Mouse (Mus musculus): Measurements from ENCODE around the gene Snx12.

The Snx12 gene
- long read RNA-seq, experiment 1, transcript Snx12-204 (6 exons, 1,114 nt): major isoform, 10 of 23 reads
- long read RNA-seq, experiment 1, partial matches to known transcripts: 1 of 23 reads
- long read RNA-seq, experiment 1, other reads (novel, unspliced or antisense): 8 of 23 reads
- long read RNA-seq, experiment 2, transcript Snx12-204 (6 exons, 1,114 nt): major isoform, 11 of 21 reads
- long read RNA-seq, experiment 2, partial matches to known transcripts: 2 of 21 reads
- long read RNA-seq, experiment 2, other reads (novel, unspliced or antisense): 4 of 21 reads

DNA sequence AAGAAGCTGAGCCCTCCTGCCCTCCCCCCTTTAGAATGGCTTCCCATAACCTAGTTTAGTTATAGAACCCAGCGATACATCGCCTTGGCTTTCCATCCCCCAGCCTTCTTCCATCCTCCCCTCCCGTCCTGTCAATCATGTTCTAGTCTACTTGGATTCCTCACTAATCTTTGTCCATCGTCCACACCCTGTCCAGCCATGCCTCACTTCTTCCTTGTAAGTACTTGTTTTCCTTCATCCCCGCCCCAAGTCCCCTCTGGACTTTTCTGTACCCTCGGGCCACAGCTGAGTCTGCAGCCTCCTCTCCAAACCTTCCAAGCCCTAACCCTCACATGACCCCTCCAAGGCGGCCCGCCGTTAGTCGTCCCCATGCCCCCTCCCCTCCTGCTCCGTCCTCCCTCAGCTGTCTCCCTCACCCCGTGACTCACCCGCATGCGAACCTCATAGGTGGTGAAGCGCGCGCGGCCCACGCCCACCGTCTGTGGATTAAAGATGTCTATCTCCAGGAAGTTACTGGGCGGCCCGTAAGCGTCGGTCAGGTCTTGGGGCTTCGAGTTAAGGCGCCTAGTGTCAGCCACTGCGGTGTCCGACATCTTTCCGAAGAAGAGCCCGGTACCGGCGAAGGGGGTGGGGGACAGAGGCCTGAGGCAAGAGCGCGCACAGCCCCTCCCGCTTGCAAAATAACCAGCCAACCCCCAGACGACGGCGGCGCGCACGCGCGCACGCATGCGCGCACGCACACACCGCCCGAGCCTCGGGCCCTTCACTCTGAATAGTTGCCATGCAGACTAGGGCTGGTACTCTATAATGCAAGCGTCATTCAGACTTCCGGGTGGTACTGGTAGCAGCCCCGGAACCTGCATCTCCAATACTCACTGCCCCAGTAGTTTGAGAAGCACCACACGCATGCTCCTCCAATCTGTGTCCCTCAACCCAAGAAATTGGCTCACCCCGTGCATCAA lies at the start of gene Snx12:
Snx12 (minus strand) TSS at position 730 of the 962 bp plus-strand sequence.
- intact Hi-C loops (cut with DNase I): no loop called here

DNA sequence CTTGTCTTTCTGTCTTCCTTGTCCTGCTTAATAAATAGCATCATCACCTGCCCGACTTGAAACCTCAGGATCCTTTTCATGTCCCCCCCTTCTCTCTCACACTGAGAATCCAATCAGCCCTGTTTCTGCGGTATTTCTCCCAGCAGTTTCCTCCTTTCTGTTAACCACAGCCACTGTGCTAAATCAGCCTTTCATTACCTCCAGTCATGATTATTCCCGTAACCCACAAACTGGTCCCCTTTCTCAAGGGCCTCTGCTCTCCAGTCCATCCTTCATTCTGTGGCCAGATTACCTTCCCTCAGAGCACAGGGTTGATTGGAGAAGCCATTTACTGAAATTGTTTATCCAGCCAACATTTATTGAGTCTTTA lies 46.4 kb upstream of the Snx12 start, which contains the start of gene Gm20489:
Gm20489 (minus strand) TSS at position 269 of the 370 bp plus-strand sequence.
- intact Hi-C loops (cut with DNase I): no loop called here

DNA sequence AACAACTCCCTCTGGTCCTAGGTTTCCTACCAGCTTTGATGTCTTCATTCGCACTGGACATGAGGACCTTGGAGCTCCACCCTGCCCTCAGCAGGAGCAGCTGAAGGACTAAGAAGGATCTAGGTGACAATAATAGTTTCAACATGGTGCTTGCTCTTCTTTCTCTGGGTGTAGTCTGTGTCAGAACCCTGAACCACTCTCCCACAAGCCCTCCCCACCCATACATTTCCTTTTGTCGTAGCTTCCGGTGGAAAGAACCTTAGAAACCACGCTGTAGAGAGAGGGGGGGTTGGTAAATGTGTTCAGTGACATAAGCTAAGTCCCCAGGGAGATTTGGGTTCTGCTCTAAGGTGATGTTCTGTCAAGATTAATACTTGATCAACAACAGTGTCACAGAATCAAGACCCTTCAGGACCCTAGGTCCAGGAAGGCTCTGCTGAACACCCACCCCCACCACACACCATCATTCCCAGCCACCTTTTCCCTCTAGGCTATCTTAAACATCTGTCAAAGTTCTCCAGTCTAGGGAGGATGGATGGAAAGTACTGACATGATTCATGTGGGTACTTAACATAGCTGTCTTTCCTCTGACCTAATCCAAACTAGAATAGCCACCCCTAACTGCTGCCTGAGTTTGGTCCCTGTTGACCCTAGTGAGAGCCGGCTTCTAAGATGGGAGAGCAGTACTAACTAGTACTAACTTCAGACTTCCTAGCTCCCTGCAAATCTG lies 45.8 kb upstream of the Snx12 start, which contains the start of gene Il2rg:
Il2rg (minus strand) TSS at position 231 of the 730 bp plus-strand sequence.
- intact Hi-C loops (cut with DNase I): no loop called here

DNA sequence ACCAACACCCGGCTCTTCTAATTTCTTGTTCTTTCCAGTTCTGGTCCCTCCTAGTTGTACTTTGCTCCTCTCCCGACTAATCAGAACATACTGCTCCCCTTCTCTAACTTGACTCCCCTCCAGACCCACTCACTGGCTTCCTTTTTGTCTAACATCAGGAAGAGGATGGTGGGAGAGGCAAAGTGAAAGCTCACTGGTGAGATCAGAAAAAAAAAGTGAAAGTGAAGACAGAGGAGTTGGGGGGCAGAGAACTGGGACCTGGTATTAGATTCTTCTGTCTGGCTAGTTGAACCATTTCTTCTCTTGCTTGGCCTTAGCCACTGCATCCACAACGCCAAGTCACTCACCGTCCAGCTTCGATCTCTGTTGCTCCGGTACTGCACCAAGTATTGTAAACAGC lies 44.3 kb upstream of the Snx12 start:
- intact Hi-C loops (cut with DNase I): no loop called here

GRCm38 (mm10) chrX:101263892-101264291 lies 41.5 kb upstream of the Snx12 start, which contains the start of gene Gm614:
TSS of gene Gm614 (minus strand) at chrX:101263992.
- intact Hi-C loops (cut with DNase I): no loop called here

DNA sequence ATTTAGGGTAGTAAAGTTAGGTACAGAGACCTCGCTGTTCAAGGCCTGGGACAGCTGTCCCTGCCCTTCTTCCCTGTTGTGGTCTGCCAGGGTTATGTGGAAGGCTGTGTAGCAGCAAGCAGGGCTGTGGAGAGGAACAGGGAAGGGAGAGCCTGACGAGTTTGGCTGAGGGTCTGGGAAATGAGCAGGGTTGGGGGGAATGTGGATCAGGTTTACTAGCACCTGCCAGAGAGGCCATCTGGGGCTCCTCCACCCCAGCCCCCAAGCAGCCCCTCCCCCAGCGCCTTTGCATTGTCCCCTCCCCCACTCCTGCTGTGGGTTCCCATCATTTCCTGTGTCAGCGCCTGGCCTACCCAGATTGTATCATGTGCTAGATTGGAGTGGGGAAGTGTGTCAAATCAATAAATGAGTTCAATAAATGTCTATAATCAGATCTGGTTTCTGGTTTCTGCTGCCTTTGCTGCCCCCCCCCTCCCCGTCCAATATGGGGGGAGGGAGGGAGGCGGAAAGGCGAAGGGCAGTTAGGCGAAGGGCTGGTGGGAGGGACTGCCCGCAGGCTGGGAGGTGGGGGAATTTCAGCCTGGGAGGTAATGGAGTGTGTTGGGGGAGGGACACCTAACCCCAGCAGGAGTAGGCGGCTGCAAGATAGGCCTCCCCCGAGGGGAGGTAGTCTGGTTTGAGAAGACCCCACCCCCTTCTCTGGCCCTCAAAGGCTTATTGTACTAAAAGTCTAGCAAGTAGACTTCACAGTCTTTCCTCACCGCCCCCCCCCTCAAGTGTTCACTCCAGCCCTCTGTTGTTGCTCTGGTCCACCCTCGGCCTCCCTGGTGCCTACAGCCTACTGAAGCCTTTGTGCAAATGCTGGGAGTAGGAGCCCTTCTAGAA lies 38.3 kb upstream of the Snx12 start:
- intact Hi-C loops (cut with DNase I): no loop called here

DNA sequence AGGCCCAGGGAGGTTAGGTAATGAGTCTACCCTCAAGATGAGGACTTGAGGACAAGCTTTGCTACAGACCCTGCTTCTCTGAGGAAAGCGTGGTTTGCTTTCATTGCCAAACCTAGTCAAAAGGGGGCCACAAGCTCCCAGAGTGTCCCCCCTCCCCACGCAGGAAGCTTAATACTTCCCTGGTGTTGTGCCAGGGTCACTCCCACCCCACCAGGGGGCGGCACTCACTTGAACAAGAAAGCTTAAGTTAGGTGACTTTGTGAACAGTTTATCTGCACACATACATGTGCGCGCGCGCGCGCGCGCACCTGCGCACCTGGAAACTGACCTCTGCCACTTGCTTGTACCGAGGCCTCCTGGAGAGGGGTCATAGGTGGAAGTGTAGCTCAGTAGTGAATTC lies 34.2 kb upstream of the Snx12 start:
- intact Hi-C loops (cut with DNase I): no loop called here

- intact Hi-C loops (cut with DNase I): no loop called here
Measured at GRCm38 (mm10) chrX:101254740-101255139, 32.4 kb upstream of the Snx12 start.

- intact Hi-C loops (cut with DNase I): no loop called here
Measured at GRCm38 (mm10) chrX:101253952-101254729, 31.8 kb upstream of the Snx12 start, which contains the start of gene Foxo4. TSS of gene Foxo4 (plus strand) at chrX:101254528.

DNA sequence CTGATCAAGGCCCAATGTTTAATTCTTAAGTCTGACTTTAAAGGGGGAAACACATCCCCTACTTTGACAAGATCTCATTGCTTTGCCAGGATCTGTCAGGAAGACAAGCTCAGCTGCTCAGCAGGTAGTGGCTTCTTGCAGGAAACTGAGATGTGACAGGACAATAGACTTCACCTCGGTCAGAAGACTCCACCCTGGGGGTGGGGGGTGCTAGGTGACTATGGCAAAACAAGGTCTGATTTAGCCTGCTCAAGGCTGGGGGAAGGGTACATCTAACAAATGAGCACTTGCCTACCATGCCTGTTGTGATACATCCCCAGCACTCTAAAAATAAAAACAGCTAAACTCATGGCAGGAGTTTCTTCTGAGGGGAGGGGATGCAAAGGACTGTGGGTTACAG lies 22.6 kb upstream of the Snx12 start:
- intact Hi-C loops (cut with DNase I): no loop called here

GRCm38 (mm10) chrX:101222796-101223162 lies 416 bp upstream of the Snx12 start:
- intact Hi-C loops (cut with DNase I): no loop called here

GRCm38 (mm10) chrX:101189285-101189684 lies 33.1 kb downstream of the Snx12 start:
- intact Hi-C loops (cut with DNase I): no loop called here

DNA sequence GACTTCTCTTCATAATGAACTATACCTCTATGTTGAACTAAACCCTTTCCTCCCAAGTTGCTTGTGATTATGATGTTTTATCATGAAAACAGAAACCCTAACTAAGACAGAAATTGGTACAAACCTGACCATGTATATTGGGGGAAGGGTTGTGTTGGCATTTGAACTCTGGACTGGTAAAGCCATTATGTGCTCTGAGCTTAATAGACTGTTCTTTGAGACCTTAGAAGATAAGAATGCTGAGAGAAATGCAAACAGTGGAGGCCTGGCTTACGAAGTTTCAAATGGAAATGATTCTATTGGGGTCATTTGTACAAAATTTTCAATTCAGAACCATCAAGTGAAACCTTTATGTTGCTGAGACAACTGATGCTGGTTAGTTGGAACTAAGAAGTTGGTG lies 34.7 kb downstream of the Snx12 start:
- intact Hi-C loops (cut with DNase I): no loop called here

DNA sequence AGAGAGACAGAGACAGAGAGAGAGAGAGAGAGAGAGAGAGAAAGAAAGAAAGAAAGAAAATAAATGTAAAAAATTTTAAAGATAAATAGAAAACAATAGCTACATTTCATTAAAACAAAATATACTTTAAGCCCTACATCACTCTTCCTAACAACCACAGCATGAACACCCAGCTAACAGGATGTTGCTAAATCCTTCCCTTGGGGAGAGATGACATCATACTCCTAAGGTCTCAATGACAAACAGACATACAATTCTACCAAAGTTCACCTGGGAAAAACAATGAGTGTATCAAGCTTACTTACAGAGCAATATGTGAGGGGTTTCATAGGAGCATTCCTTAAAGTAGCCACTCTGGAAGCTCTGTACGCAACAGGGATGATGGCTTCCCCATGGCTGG lies 49.0 kb downstream of the Snx12 start:
- intact Hi-C loops (cut with DNase I): no loop called here

DNA sequence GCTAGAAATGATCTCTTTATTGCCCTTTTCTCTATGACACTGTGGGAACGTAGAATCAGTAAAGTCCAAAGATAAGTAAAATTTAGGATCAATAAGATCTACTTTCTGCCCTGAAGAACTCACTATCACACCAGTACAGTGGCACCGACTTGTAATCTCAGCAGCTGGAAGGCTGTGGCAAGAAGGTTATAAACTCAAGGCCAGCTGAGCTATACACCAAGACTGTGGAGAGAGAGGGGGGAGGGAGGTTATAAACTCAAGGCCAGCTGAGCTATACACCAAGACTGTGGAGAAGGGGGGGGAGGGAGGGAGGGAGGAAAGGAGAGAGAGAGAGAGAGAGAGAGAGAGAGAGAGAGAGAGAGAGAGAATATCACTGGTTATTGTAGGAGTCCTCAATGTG lies 53.9 kb downstream of the Snx12 start:
- intact Hi-C loops (cut with DNase I): no loop called here

GRCm38 (mm10) chrX:101163739-101164138 lies 58.6 kb downstream of the Snx12 start:
- intact Hi-C loops (cut with DNase I): no loop called here

- intact Hi-C loops (cut with DNase I): no loop called here
Measured at GRCm38 (mm10) chrX:101163278-101163677, 59.1 kb downstream of the Snx12 start.

- intact Hi-C loops (cut with DNase I): no loop called here
Measured at GRCm38 (mm10) chrX:101162532-101162931, 59.8 kb downstream of the Snx12 start.

DNA sequence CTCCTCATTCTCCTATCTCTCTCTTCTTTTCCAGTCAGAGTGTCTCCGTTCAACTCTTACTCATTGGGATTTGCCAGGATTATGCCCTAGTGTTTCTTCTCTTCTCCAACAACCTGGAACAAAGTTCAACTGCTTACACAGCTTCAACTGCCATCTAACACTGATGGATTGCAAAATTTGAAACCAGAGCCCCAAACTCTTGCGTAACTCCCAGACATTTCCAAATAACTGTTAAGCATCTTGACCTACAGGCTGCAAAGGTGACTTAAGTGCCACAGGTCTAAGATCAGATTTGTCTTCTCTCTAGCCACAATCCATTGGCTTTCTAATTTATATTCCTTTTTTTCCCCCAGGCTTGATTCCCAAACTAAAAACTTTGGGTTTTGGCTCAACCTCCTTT lies 64.9 kb downstream of the Snx12 start:
- intact Hi-C loops (cut with DNase I): no loop called here

DNA sequence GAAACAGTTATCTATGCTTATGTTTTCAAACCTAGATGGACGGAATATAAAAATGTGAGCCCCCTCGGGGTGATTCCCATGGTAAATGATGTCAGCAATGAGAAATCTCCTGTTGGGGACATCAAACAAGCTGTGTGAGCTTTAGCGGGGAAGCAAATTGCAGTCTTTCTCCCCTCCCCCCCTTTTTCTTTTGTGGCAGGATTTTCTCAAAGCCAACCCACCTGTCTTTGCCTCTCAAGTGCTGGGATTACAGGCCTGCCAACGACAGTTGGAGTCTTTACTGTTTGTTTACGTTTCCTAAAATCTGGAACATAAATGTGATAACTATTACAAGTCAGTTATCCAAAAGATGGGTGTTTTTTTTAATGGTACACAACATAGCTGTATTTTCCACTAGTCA lies 66.0 kb downstream of the Snx12 start:
- intact Hi-C loops (cut with DNase I): no loop called here
